Mouse (Mus musculus): ENCODE measurements around the gene Arid3b. TPM values are rescaled to one million over a fixed set of nuclear protein-coding genes. Genes with fewer than 3 reads are reported as not detected.
A peak's percentile ranks its signal among the peaks of the same experiment; 100 is the strongest.

The Arid3b gene
- polyA plus RNA-seq, 1 experiment: 52.9 TPM

GRCm38 (mm10) chr9:57807174-57807651, 29.4 kb downstream of the Arid3b start:
- peaks cover 3% of the 10 kb centered on the region for H3K4me1 ChIP-seq (ENCODE audit: control insufficient read depth, insufficient read depth, low read length)

GRCm38 (mm10) chr9:57806066-57806481, 30.5 kb downstream of the Arid3b start:
- TF ChIP-seq POLR2A (IDR thresholded peaks at IDR 0.05; ENCODE audit: borderline replicate concordance, control insufficient read depth, low read depth, low read length) (no peak), CTCF (IDR thresholded peaks at IDR 0.05; ENCODE audit: control insufficient read depth, insufficient read depth, low read length) (no peak)
- no peak overlapping the region for H3K4me3 ChIP-seq (replicated peaks; ENCODE audit: control insufficient read depth, low read depth, low read length)
- 0 out of 2 replicates have a peak overlapping the region, but pooled peaks have one; percentile 7 for H3K27ac ChIP-seq (ENCODE audit: control insufficient read depth, insufficient read depth, low read depth, low read length, poor library complexity)
- H3K4me1 ChIP-seq (ENCODE audit: control insufficient read depth, insufficient read depth, low read length): peaks cover 3% of the 10 kb centered on the region
- 29% methylated on average over 1 of the region's 1 CpGs for WGBS

More at GRCm38 (mm10) chr9:57807174-57807651, 29.4 kb downstream of the Arid3b start:
- Histone ChIP-seq H3K4me3 (replicated peaks; ENCODE audit: control insufficient read depth, low read depth, low read length) (no peak overlapping the region), H3K27ac (ENCODE audit: control insufficient read depth, insufficient read depth, low read depth, low read length, poor library complexity) (no peak overlapping the region)
- TF ChIP-seq CTCF (IDR thresholded peaks at IDR 0.05; ENCODE audit: control insufficient read depth, insufficient read depth, low read length) (no peak), POLR2A (IDR thresholded peaks at IDR 0.05; ENCODE audit: borderline replicate concordance, control insufficient read depth, low read depth, low read length) (no peak)
- WGBS: 57% methylated on average over 4 of the region's 4 CpGs

GRCm38 (mm10) chr9:57805087-57805737, 31.4 kb downstream of the Arid3b start:
- TF ChIP-seq CTCF (IDR thresholded peaks at IDR 0.05; ENCODE audit: control insufficient read depth, insufficient read depth, low read length) (no peak), POLR2A (IDR thresholded peaks at IDR 0.05; ENCODE audit: borderline replicate concordance, control insufficient read depth, low read depth, low read length) (no peak)
- WGBS: 24% methylated on average over 10 of the region's 10 CpGs
- peaks cover 4% of the 10 kb centered on the region for H3K4me1 ChIP-seq (ENCODE audit: control insufficient read depth, insufficient read depth, low read length)
- H3K27ac ChIP-seq (ENCODE audit: control insufficient read depth, insufficient read depth, low read depth, low read length, poor library complexity): no peak overlapping the region
- H3K4me3 ChIP-seq (replicated peaks; ENCODE audit: control insufficient read depth, low read depth, low read length): no peak overlapping the region

- Histone ChIP-seq H3K4me1 (ENCODE audit: control insufficient read depth, insufficient read depth, low read length) (peaks cover 4% of the 10 kb centered on the region), H3K4me3 (replicated peaks; ENCODE audit: control insufficient read depth, low read depth, low read length) (no peak overlapping the region), H3K27ac (ENCODE audit: control insufficient read depth, insufficient read depth, low read depth, low read length, poor library complexity) (no peak overlapping the region)
- TF ChIP-seq POLR2A (IDR thresholded peaks at IDR 0.05; ENCODE audit: borderline replicate concordance, control insufficient read depth, low read depth, low read length) (no peak), CTCF (IDR thresholded peaks at IDR 0.05; ENCODE audit: control insufficient read depth, insufficient read depth, low read length) (no peak)
- 75% methylated on average over 4 of the region's 4 CpGs for WGBS
These were observed 32.8 kb downstream of the Arid3b start for GRCm38 (mm10) chr9:57803839-57804238.

- Histone ChIP-seq H3K27ac (ENCODE audit: control insufficient read depth, insufficient read depth, low read depth, low read length, poor library complexity) (no peak overlapping the region), H3K4me1 (ENCODE audit: control insufficient read depth, insufficient read depth, low read length) (peaks cover 4% of the 10 kb centered on the region), H3K4me3 (replicated peaks; ENCODE audit: control insufficient read depth, low read depth, low read length) (no peak overlapping the region)
- 38% methylated on average over 3 of the region's 3 CpGs for WGBS
- TF ChIP-seq CTCF (IDR thresholded peaks at IDR 0.05; ENCODE audit: control insufficient read depth, insufficient read depth, low read length): no peak
- TF ChIP-seq POLR2A (IDR thresholded peaks at IDR 0.05; ENCODE audit: borderline replicate concordance, control insufficient read depth, low read depth, low read length): no peak
These were observed 33.5 kb downstream of the Arid3b start for GRCm38 (mm10) chr9:57803047-57803446.

- WGBS: 58% methylated on average over 9 of the region's 9 CpGs
These were observed 36.1 kb downstream of the Arid3b start for GRCm38 (mm10) chr9:57800325-57800975.

GRCm38 (mm10) chr9:57798725-57799253, 37.8 kb downstream of the Arid3b start:
- H3K4me3 ChIP-seq (replicated peaks; ENCODE audit: control insufficient read depth, low read depth, low read length): no peak overlapping the region
- H3K27ac ChIP-seq (ENCODE audit: control insufficient read depth, insufficient read depth, low read depth, low read length, poor library complexity): no peak overlapping the region
- peaks cover 2% of the 10 kb centered on the region for H3K4me1 ChIP-seq (ENCODE audit: control insufficient read depth, insufficient read depth, low read length)
- TF ChIP-seq CTCF (IDR thresholded peaks at IDR 0.05; ENCODE audit: control insufficient read depth, insufficient read depth, low read length): no peak
- TF ChIP-seq POLR2A (IDR thresholded peaks at IDR 0.05; ENCODE audit: borderline replicate concordance, control insufficient read depth, low read depth, low read length): no peak
- 54% methylated on average over 10 of the region's 10 CpGs for WGBS

More at GRCm38 (mm10) chr9:57800325-57800975, 36.1 kb downstream of the Arid3b start:
- Histone ChIP-seq H3K27ac (ENCODE audit: control insufficient read depth, insufficient read depth, low read depth, low read length, poor library complexity) (no peak overlapping the region), H3K4me1 (ENCODE audit: control insufficient read depth, insufficient read depth, low read length) (peaks cover 2% of the 10 kb centered on the region), H3K4me3 (replicated peaks; ENCODE audit: control insufficient read depth, low read depth, low read length) (no peak overlapping the region)
- no peak for TF ChIP-seq POLR2A (IDR thresholded peaks at IDR 0.05; ENCODE audit: borderline replicate concordance, control insufficient read depth, low read depth, low read length)
- TF ChIP-seq CTCF (IDR thresholded peaks at IDR 0.05; ENCODE audit: control insufficient read depth, insufficient read depth, low read length): no peak

GRCm38 (mm10) chr9:57797456-57797855, 39.1 kb downstream of the Arid3b start:
- H3K4me3 ChIP-seq (replicated peaks; ENCODE audit: control insufficient read depth, low read depth, low read length): no peak overlapping the region
- WGBS: 85% methylated on average over 8 of the region's 8 CpGs
- no peak overlapping the region for H3K27ac ChIP-seq (ENCODE audit: control insufficient read depth, insufficient read depth, low read depth, low read length, poor library complexity)
- peaks cover 2% of the 10 kb centered on the region for H3K4me1 ChIP-seq (ENCODE audit: control insufficient read depth, insufficient read depth, low read length)
- TF ChIP-seq CTCF (IDR thresholded peaks at IDR 0.05; ENCODE audit: control insufficient read depth, insufficient read depth, low read length) (no peak), POLR2A (IDR thresholded peaks at IDR 0.05; ENCODE audit: borderline replicate concordance, control insufficient read depth, low read depth, low read length) (no peak)
